ENCODE assay signal across 26 mouse cellular contexts in the genomic region with DNA sequence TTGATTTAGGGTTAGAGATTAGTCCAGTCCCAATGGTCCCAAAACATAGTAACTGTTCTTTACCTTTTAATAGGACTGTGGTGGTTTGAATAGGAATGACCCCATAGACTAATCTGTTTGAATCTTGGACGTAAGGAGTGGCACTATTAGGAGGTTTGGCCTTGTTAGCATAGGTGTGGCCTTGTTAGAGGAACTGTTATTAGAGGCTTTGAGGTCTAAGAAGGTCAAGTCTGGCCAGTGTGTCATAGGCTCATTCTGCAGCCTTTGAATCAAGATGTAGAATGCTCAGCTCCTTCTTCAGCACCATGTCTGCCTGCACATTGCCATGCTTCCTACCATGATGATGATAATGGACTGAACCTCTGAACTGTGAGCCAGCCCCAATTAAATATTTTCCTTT.
"Had no signal": no experiment of that assay in that cellular context is flagged by ENCODE, and none has a peak within 500 bp of the region (broad histone marks: within the 10 kb centered on the region; RNA-seq: fewer than 3 reads in every experiment).

No protein-coding gene starts in this region.

- DNase-seq: gastrocnemius, adult 2 months; gastrocnemius, postnatal 10 days; gastrocnemius, postnatal 25 days; heart, adult 11 months; heart, adult 2 months; heart, postnatal 14 days; heart, postnatal 36 days; kidney, adult 18-20 months; kidney, adult 8-10 months; kidney, postnatal 14 days; kidney, postnatal 36 days; layer of hippocampus, adult 9-11 months; layer of hippocampus, postnatal 36 days; left cerebral cortex, postnatal 4 days; liver, embryonic 13.5 days had no signal

- H3K9me3 ChIP-seq: heart, embryonic 13.5 days; heart, embryonic 15.5 days; hindbrain, embryonic 13.5 days; hindbrain, embryonic 15.5 days; intestine, embryonic 15.5 days; limb, embryonic 13.5 days; limb, embryonic 15.5 days; liver, embryonic 13.5 days; liver, embryonic 15.5 days had no signal

- ATAC-seq: inflammation-experienced regulatory T-cells, adult 6 months; intestine, embryonic 15.5 days; intestine, postnatal 0 days had no signal

- H3K27me3 ChIP-seq: heart, embryonic 13.5 days; heart, embryonic 15.5 days; hindbrain, embryonic 13.5 days; hindbrain, embryonic 15.5 days; intestine, embryonic 15.5 days; limb, embryonic 13.5 days; limb, embryonic 15.5 days; liver, embryonic 13.5 days; liver, embryonic 15.5 days had no signal

- H3K36me3 ChIP-seq: heart, embryonic 13.5 days; heart, embryonic 15.5 days; hindbrain, embryonic 13.5 days; hindbrain, embryonic 15.5 days; intestine, embryonic 15.5 days; limb, embryonic 13.5 days; limb, embryonic 15.5 days; liver, embryonic 13.5 days; liver, embryonic 15.5 days had no signal

- H3K4me1 ChIP-seq: heart, embryonic 13.5 days; heart, embryonic 15.5 days; hindbrain, embryonic 13.5 days; hindbrain, embryonic 15.5 days; limb, embryonic 13.5 days; limb, embryonic 15.5 days; liver, embryonic 13.5 days; liver, embryonic 15.5 days had no signal

- H3K27ac ChIP-seq: gastrocnemius, adult 2 months; heart, adult 2 months; heart, embryonic 13.5 days; heart, embryonic 15.5 days; hindbrain, embryonic 13.5 days; hindbrain, embryonic 15.5 days; intestine, embryonic 15.5 days; limb, embryonic 13.5 days; limb, embryonic 15.5 days; liver, embryonic 13.5 days; liver, embryonic 15.5 days had no signal

- H3K4me3 ChIP-seq: gastrocnemius, adult 2 months; heart, adult 2 months; heart, embryonic 13.5 days; heart, embryonic 15.5 days; hindbrain, embryonic 13.5 days; hindbrain, embryonic 15.5 days; intestine, embryonic 15.5 days; limb, embryonic 13.5 days; limb, embryonic 15.5 days; liver, embryonic 13.5 days; liver, embryonic 15.5 days had no signal

- H3K9ac ChIP-seq: heart, embryonic 13.5 days; heart, embryonic 15.5 days; hindbrain, embryonic 13.5 days; hindbrain, embryonic 15.5 days; intestine, embryonic 15.5 days; limb, embryonic 13.5 days; limb, embryonic 15.5 days; liver, embryonic 13.5 days; liver, embryonic 15.5 days had no signal

- H3K4me2 ChIP-seq: heart, embryonic 11.5 days; heart, embryonic 13.5 days; heart, embryonic 15.5 days; hindbrain, embryonic 13.5 days; hindbrain, embryonic 15.5 days; intestine, embryonic 15.5 days; limb, embryonic 13.5 days; limb, embryonic 15.5 days; liver, embryonic 13.5 days; liver, embryonic 15.5 days had no signal
